Mouse (Mus musculus) midbrain, embryonic 12.5 days (tissue): Measurements from ENCODE around the gene Chd2. TPM values are rescaled to one million over a fixed set of nuclear protein-coding genes. Genes with fewer than 3 reads are reported as not detected.

Experiments used
- ATAC-seq: fragments of 200-750 bp; cut with Nextera tagmentation; 2 replicates; pipeline ENCODE4 v1.8.0; 2017; ENCODE audit warnings: low read depth, moderate TSS enrichment, moderate library complexity; ENCODE audit not compliant: low FRiP score
- H3K27ac ChIP-seq: fragments of 300-500 bp; sonication (generic); replicated peaks from 2 replicates; pipeline ENCODE4 v1.5.1; 2016; ENCODE audit warnings: mild to moderate bottlenecking
- H3K27me3 ChIP-seq: fragments of 300-500 bp; sonication (generic); 2 replicates; pipeline ENCODE4 v1.6.1; 2016; ENCODE audit warnings: mild to moderate bottlenecking
- H3K36me3 ChIP-seq: fragments of 300-500 bp; sonication (generic); 2 replicates; pipeline ENCODE4 v1.6.1; 2016
- H3K4me1 ChIP-seq: fragments of 300-500 bp; sonication (generic); 2 replicates; pipeline ENCODE4 v1.6.1; 2016
- H3K4me2 ChIP-seq: fragments of 300-500 bp; sonication (generic); replicated peaks from 2 replicates; pipeline ENCODE4 v1.6.1; 2016; ENCODE audit warnings: mild to moderate bottlenecking, moderate library complexity
- H3K4me3 ChIP-seq: fragments of 300-500 bp; sonication (generic); 2 replicates; pipeline ENCODE4 v1.5.1; 2016; ENCODE audit warnings: mild to moderate bottlenecking
- H3K9ac ChIP-seq: fragments of 300-500 bp; sonication (generic); replicated peaks from 2 replicates; pipeline ENCODE4 v1.6.1; 2016; ENCODE audit warnings: mild to moderate bottlenecking, moderate library complexity
- H3K9me3 ChIP-seq: fragments of 300-500 bp; sonication (generic); 2 replicates; pipeline ENCODE4 v1.6.1; 2016; ENCODE audit warnings: mild to moderate bottlenecking
- whole genome bisulfite sequencing: fragments of 180-500 bp; shearing (Covaris S2); methylation state at CpG from one replicate; pipeline ENCODE4 v1.1.7; 2016; 5-methylcytosine and 5-hydroxymethylcytosine counted together
- polyA plus RNA-seq: library from polyadenylated mRNA; unstranded; fragments of >200 nt; fragmentation: Nextera tagmentation; extraction: Ambion mirVana; gene quantifications from 2 replicates; pipeline ENCODE4 v1.2.1, GENCODE M21; 2016

The Chd2 gene
- polyA plus RNA-seq, 1 experiment from 2014 or later, result 54.8 TPM

DNA sequence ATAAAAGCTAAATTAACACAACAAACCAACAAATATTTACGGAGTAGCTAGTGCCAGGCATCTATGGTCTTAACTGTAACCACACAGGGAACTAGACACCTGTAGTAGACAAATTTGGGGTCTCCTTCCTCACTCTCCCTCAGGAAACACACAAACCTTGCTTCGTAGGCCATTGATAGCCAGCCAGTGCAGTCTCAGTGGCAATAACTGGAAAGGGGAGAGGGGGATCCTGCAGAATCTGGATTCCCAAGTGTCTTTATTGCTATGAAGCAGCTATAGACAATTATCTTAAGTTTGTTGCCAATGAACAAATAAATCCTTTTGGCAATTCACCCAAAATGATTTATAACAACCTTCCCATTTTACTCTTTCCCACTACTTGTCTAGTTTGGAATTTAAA is 6.4 kb upstream of the Chd2 start:
- H3K27ac ChIP-seq, result no peak overlapping the region
- no peak for ATAC-seq
- H3K9me3 ChIP-seq, result no peaks in the 10 kb centered on the region
- peaks cover 16% of the 10 kb centered on the region for H3K4me1 ChIP-seq
- H3K27me3 ChIP-seq, result no peaks in the 10 kb centered on the region
- no peak overlapping the region for H3K4me3 ChIP-seq
- H3K9ac ChIP-seq, result no peak overlapping the region
- WGBS, result 95% methylated on average over 2 of the region's 2 CpGs
- no peak overlapping the region for H3K4me2 ChIP-seq
- peaks cover 46% of the 10 kb centered on the region for H3K36me3 ChIP-seq

DNA sequence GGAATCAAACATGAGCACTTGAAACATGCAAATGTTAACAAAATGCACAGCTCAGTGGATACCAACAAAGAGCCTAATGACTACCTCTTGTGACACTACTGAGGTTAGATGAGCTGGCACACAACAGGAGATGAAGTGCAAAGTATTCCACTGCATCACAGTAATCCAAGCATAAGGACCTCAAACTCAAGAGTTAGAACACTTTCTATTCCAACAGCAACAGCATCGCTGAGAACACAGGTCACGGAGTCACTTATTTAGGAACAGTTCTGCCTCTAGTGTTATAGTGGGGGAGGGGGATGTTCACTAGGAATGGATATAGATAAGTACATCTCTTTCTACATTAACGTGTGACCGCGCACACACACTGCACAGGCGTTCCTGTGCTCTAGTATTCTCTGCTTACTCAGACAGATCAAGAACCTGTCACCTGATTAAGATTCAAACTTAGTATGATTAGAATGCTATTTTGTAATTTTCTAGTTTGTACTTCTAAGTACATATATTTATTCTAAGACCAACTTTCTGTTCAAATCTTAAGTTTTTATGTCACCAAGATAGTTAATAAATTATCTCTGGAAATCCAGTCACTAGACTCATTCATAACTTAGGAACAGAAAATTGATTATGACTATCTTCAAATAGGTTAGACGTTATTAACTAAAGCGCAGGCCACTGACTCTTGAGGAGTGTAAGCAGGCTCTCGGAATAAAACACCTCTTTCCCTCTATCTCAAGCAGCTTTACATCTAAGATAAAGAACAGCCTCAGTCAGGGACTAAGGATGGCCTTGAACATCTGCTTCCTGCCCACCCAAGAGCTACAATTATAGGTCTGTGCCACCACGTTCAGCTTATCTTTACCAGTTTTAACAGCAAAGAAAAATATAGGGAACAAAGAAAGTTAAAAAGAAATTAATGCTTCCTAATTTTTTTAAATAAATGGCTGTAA is 5.2 kb upstream of the Chd2 start:
- Histone ChIP-seq H3K9ac (0 out of 2 replicates have a peak overlapping the region, but pooled peaks have one; percentile 20), H3K27ac (no peak overlapping the region), H3K4me2 (no peak overlapping the region), H3K36me3 (peaks cover 41% of the 10 kb centered on the region), H3K27me3 (no peaks in the 10 kb centered on the region), H3K4me1 (peaks cover 12% of the 10 kb centered on the region), H3K9me3 (no peaks in the 10 kb centered on the region), H3K4me3 (no peak overlapping the region)
- no peak for ATAC-seq
- 76% methylated on average over 10 of the region's 10 CpGs for WGBS

GRCm38 (mm10) chr7:73545004-73545403 is 3.4 kb upstream of the Chd2 start:
- Histone ChIP-seq H3K27ac (no peak overlapping the region), H3K36me3 (peaks cover 34% of the 10 kb centered on the region), H3K4me3 (no peak overlapping the region), H3K9ac (no peak overlapping the region), H3K4me2 (no peak overlapping the region), H3K9me3 (no peaks in the 10 kb centered on the region), H3K27me3 (no peaks in the 10 kb centered on the region), H3K4me1 (peaks cover 12% of the 10 kb centered on the region)
- WGBS, result 90% methylated on average over 4 of the region's 4 CpGs
- no peak for ATAC-seq

DNA sequence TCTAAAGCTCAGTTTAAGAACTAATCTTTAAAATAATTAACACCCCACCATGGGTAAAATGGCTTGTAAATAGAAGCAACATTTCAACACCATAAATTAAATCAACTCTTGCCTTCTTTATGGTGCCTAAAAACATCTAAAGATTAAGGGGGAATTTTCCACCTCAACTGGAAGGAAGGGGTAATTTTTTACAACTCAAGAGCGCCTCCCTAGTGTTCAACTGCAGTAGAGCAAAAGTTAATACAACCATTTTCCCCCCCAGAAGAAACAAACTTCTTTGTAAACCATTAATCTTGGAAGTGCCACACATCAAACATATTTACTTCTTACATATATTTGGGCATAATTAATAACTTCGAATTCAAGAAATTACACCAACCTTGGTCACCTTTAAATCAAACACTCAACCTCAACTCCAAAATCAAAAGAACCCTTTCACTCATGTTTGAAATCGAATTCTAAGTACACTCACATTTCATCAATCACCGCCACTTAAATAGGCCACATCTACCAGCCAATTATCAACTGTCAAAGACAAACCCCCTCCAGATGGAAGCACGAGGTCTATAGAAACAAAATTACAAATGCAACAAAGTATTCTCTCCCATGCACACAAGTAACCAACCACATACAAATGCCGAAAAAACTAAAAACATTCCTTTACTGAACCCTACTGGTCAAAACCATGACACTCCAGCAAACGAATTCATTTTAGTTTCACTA is 662 bp upstream of the Chd2 start:
- no peak overlapping the region; the same call in 1 of the 2 replicates for H3K4me2 ChIP-seq
- peaks cover 17% of the 10 kb centered on the region for H3K36me3 ChIP-seq
- ATAC-seq, result no peak
- H3K9me3 ChIP-seq, result no peaks in the 10 kb centered on the region
- no peak overlapping the region for H3K9ac ChIP-seq
- H3K4me1 ChIP-seq, result peaks cover 8% of the 10 kb centered on the region
- peak overlapping the region; percentile 72; the same call in 1 of the 2 replicates for H3K4me3 ChIP-seq
- 81% methylated on average over 7 of the region's 7 CpGs for WGBS
- peak overlapping the region; percentile 99 for H3K27ac ChIP-seq
- no peaks in the 10 kb centered on the region for H3K27me3 ChIP-seq

DNA sequence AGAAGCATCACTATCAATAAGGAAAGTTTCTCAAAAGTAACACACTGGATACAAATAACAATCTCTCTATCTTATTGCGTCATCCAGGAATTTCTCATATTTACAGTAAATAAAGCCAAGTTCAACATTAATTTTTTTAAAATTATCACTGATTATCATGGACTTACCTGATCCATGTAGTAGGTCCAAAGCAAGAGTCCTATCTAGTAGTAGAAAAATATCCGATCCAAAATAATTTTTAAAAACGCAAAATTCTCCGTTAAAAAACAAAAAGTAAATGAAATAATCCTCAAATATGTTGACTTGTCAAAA is 595 bp downstream of the Chd2 start:
- H3K9me3 ChIP-seq, result no peaks in the 10 kb centered on the region
- H3K4me1 ChIP-seq, result peaks cover 10% of the 10 kb centered on the region
- no peak for ATAC-seq
- peak overlapping the region; percentile 90 for H3K9ac ChIP-seq
- peak overlapping the region; percentile 99 for H3K27ac ChIP-seq
- WGBS, result under 1% methylated on average over 4 of the region's 4 CpGs
- H3K36me3 ChIP-seq, result peaks cover 13% of the 10 kb centered on the region
- peak overlapping the region; percentile 66 for H3K4me2 ChIP-seq
- no peaks in the 10 kb centered on the region for H3K27me3 ChIP-seq
- H3K4me3 ChIP-seq, result peak overlapping the region; percentile 72

GRCm38 (mm10) chr7:73540202-73541078 is 1.2 kb downstream of the Chd2 start:
- Histone ChIP-seq H3K27ac (peak overlapping the region; percentile 74), H3K4me1 (peaks cover 16% of the 10 kb centered on the region), H3K4me3 (peak overlapping the region; percentile 72), H3K9ac (peak overlapping the region; percentile 76), H3K36me3 (peaks cover 15% of the 10 kb centered on the region), H3K27me3 (no peaks in the 10 kb centered on the region), H3K9me3 (no peaks in the 10 kb centered on the region), H3K4me2 (peak overlapping the region; percentile 66)
- ATAC-seq, result no peak
- 5% methylated on average over 12 of the region's 12 CpGs for WGBS

DNA sequence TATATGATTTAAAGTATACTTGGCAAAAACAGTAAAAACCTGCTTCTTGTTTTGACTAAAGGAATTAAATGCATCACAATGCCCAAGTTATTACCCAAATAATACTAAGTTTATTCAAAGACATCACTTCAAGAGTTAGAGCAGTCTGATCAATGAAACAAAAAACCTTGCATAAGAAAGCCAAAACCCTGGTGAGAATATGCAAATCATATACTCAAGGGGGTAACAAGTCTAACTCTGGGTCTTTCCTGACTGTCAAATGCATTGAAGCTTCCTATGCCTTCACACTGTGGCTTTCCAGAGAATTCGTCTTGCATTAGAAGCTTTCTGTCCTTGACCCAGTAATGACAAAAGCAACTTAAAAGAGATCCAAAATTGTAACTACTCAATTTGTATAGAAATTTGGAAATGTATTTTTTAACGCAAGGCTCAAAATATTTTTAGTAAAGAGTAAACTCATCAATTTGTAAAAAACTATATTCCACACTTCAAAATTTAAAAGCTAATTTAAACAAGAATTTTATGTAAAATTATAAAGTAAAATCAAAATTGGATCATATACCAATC is 2.4 kb downstream of the Chd2 start:
- peaks cover 11% of the 10 kb centered on the region; the same call in 1 of the 2 replicates for H3K36me3 ChIP-seq
- peak overlapping the region; percentile 66 for H3K4me2 ChIP-seq
- peak overlapping the region; percentile 30 for H3K4me3 ChIP-seq
- 31% methylated on average over 2 of the region's 2 CpGs for WGBS
- no peaks in the 10 kb centered on the region for H3K27me3 ChIP-seq
- H3K9me3 ChIP-seq, result no peaks in the 10 kb centered on the region
- H3K27ac ChIP-seq, result no peak overlapping the region
- peaks cover 22% of the 10 kb centered on the region for H3K4me1 ChIP-seq
- no peak for ATAC-seq
- H3K9ac ChIP-seq, result 0 out of 2 replicates have a peak overlapping the region, but pooled peaks have one; percentile 24

GRCm38 (mm10) chr7:73538424-73539079 is 3.1 kb downstream of the Chd2 start:
- Histone ChIP-seq H3K9ac (peak overlapping the region; percentile 59), H3K4me2 (peak overlapping the region; percentile 66), H3K36me3 (peaks cover 10% of the 10 kb centered on the region; the same call in 1 of the 2 replicates), H3K9me3 (no peaks in the 10 kb centered on the region), H3K4me1 (peaks cover 29% of the 10 kb centered on the region), H3K27ac (peak overlapping the region; percentile 96), H3K27me3 (no peaks in the 10 kb centered on the region), H3K4me3 (peak overlapping the region; percentile 49)
- WGBS, result 18% methylated on average over 4 of the region's 4 CpGs
- no peak for ATAC-seq

DNA sequence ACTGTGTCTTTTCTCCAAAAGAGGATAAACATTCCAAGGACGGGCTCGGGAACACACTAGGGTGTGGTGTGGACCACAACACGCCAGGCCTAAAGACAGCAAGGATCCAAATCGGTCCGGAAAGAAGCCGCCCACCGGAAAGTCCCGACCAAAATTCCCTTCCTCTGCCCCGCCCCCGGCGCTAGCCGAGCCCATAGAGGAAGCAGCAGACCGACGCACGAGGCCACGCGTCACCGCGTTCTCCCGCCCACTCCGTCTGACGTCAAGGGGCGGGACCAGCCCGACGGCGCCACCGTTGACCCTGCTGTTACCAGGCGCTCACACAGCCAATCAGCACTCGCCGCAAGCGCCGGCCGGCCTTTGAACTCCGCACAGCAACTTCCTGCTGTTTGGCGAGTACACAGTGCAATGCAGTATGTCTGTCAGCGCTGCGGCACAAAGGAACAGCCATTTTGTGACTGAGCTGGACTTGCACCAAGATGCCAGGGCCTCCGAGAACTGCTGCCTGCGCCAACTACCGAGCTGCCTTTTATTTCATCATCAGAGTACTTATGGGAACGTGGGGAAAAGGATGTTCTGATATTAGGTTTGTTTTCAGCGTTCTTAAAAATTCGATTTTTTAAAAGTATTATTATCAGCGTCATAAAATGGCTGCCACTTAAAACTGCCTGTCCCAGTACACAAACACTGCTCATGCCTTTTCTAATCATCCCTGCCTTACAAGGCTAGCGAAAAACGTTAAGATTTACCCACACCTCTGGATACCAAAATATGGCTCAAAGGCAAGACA is 3.8 kb downstream of the Chd2 start:
- H3K36me3 ChIP-seq, result 0 out of 2 replicates have a peak, but pooled peaks cover 6% of the 10 kb centered on the region
- H3K4me3 ChIP-seq, result peak overlapping the region; percentile 49
- WGBS, result under 1% methylated on average over 46 of the region's 46 CpGs
- peak overlapping the region; percentile 66 for H3K4me2 ChIP-seq
- H3K27me3 ChIP-seq, result no peaks in the 10 kb centered on the region
- no peaks in the 10 kb centered on the region for H3K9me3 ChIP-seq
- peak overlapping the region; percentile 96 for H3K27ac ChIP-seq
- H3K9ac ChIP-seq, result peak overlapping the region; percentile 59
- peak; percentile 99 for ATAC-seq
- H3K4me1 ChIP-seq, result peaks cover 36% of the 10 kb centered on the region

GRCm38 (mm10) chr7:73537228-73537627 is 4.4 kb downstream of the Chd2 start:
- WGBS, result 22% methylated on average over 10 of the region's 10 CpGs
- H3K4me1 ChIP-seq, result peaks cover 39% of the 10 kb centered on the region
- peak overlapping the region; percentile 66 for H3K4me2 ChIP-seq
- no peaks in the 10 kb centered on the region for H3K27me3 ChIP-seq
- peak overlapping the region; percentile 49 for H3K4me3 ChIP-seq
- no peaks in the 10 kb centered on the region for H3K9me3 ChIP-seq
- 0 out of 2 replicates have a peak, but pooled peaks cover 3% of the 10 kb centered on the region for H3K36me3 ChIP-seq
- H3K9ac ChIP-seq, result peak overlapping the region; percentile 59
- ATAC-seq, result peak; percentile 7; the same call in 1 of the 2 replicates
- peak overlapping the region; percentile 96 for H3K27ac ChIP-seq
